Mouse (Mus musculus): ENCODE data around the gene Pnkp. TPM values are rescaled to one million over a fixed set of nuclear protein-coding genes. Genes with fewer than 3 reads are reported as not detected.

Pnkp gene
- polyA plus RNA-seq, 1 experiment from 2014 or later = 34.4 TPM

DNA sequence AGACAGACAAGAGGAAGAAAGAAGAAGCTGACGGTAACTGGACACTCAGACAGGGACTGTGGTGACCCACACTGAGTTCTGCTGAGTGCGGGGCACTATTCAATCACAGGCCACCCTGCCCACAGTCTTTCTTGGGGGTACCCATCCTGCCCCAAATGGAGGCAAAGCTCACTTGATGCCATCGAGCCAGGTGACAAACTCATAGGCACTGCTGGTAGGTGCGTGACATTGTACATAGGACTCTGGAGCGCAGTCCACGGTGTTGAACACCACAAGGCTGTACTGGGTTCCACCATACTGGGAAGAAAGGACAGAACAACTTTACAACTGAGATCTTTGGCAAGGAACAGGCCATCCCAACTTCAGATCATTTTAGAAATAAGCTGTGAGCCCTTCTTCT is 34.7 kb downstream of the Pnkp start:
- peak overlapping the region; percentile 97 for H3K27ac ChIP-seq (replicated peaks)
- DNase-seq (ENCODE audit: low spot score) = no peak

DNA sequence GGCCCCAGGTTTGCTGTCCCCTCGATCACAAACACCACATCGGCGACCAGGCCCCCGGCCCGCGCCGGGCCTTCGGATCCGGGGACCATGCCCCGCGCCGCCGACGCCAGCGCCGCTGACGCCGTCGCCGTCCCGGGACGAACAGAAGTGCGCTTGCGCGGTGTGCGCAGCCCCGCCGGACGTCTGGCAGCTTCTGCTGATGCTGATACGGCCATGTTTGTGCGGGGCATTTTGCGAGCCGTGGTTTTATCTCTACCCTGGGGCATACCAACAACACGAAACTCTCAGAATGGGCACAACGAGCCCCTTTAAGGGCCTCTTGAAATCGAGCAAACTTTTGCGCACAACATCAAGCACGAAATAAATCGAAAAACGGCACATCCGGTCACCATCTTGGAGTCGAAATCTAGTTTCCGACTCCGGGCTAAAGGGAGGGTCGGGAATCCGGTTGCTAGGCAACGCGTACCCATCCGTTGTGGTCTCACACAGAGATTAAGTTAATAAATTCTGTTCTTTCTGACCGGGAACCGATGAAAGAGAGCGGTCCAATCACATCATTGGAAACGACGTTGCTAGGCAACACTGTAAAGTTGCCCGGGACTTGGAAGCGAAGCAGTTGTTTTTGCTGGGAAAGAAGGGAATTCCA is 35.5 kb downstream of the Pnkp start, which contains the start of gene Med25:
Gene Med25 (minus strand): TSS at position 437 of the 646 bp plus-strand sequence.
- peaks cover 34% of the 10 kb centered on the region for H3K36me3 ChIP-seq (replicated peaks)
- peak within 1 kb of the TSS; percentile 84 for H3K4me3 ChIP-seq
- no peaks in the 10 kb centered on the region for H3K27me3 ChIP-seq (replicated peaks; ENCODE audit: low read depth, poor library complexity, severe bottlenecking)
- peak; percentile 92 for DNase-seq (ENCODE audit: low spot score)
- H3K27ac ChIP-seq (replicated peaks) = peak within 1 kb of the TSS; percentile 97
- under 1% methylated on average over 56 of the region's 56 CpGs for WGBS
- H3K4me1 ChIP-seq = peaks cover 43% of the 10 kb centered on the region
- no peaks in the 10 kb centered on the region for H3K9me3 ChIP-seq

More for the DNA sequence above, 34.7 kb downstream of the Pnkp start:
- Histone ChIP-seq H3K36me3 (replicated peaks) (peaks cover 42% of the 10 kb centered on the region), H3K4me3 (peak overlapping the region; percentile 84), H3K27me3 (replicated peaks; ENCODE audit: low read depth, poor library complexity, severe bottlenecking) (no peaks in the 10 kb centered on the region), H3K4me1 (peaks cover 35% of the 10 kb centered on the region), H3K9me3 (no peaks in the 10 kb centered on the region)
- WGBS = 23% methylated on average over 6 of the region's 6 CpGs

DNA sequence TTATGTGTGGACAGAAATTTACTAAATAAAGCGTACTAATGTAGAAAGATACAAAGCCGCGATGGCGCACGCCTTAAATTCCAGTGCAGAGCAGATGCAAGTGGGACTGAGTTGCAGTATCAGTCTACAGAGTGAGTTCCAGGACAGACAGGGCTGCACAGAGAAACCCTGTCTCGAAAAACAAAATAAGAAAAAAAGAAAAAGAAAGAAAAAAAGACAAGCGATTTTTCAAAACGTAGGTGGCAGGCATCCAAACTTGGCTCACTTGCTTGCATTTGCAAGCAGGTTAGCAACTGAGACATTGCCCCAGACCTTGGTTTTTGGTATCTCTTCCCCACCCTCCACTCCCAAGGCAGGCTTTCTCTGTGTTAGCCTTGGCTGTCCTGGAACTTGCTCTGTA is 36.3 kb downstream of the Pnkp start:
- Histone ChIP-seq H3K9me3 (no peaks in the 10 kb centered on the region), H3K36me3 (replicated peaks) (peaks cover 26% of the 10 kb centered on the region), H3K27me3 (replicated peaks; ENCODE audit: low read depth, poor library complexity, severe bottlenecking) (no peaks in the 10 kb centered on the region), H3K4me1 (peaks cover 51% of the 10 kb centered on the region), H3K4me3 (peak overlapping the region; percentile 84), H3K27ac (replicated peaks) (peak overlapping the region; percentile 97)
- no peak for DNase-seq (ENCODE audit: low spot score)
- WGBS = 33% methylated on average over 8 of the region's 8 CpGs

DNA sequence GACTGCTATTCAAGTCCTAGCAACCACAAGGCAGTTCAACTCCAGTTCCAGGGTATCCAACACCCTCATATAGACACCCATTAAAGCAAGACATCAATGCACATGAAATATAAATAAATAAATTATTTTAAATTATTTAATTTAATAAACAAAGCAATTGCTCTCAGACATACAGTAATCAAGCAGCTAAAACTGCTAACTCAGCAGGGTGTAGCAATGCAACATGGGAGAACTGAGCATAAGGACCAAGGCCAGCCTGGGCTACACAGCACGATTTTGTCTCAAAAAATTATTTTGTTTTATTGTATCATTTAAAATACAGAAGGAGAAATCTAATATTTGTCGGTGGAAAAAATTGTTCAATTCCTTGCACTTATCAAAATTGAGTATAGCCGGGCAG is 37.2 kb downstream of the Pnkp start:
- H3K27ac ChIP-seq (replicated peaks) = no peak overlapping the region

DNA sequence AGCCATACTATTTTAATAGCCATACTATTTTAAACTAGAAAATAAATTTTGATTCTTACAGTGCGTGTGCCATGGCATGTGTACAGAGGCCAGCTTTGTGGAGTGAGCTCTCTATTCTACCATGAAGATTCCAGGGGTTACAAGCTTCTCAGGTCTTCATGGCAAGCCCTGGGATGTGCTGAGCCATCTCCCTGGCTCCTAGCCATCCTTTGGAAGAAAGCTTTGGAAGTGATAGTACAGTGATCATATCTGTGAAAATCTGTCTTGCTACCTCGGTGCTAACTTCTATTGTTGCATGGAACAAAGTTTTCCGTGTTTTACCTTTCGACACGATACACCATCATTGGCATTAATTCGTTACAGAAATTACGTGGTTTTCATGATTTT is 38.3 kb downstream of the Pnkp start:
- no peaks in the 10 kb centered on the region for H3K27me3 ChIP-seq (replicated peaks; ENCODE audit: low read depth, poor library complexity, severe bottlenecking)
- H3K4me1 ChIP-seq = peaks cover 61% of the 10 kb centered on the region
- H3K9me3 ChIP-seq = no peaks in the 10 kb centered on the region
- H3K27ac ChIP-seq (replicated peaks) = peak overlapping the region; percentile 87
- no peak for DNase-seq (ENCODE audit: low spot score)
- H3K36me3 ChIP-seq (replicated peaks) = peaks cover 28% of the 10 kb centered on the region
- WGBS = 69% methylated on average over 7 of the region's 7 CpGs
- peak overlapping the region; percentile 67 for H3K4me3 ChIP-seq

More for the DNA sequence above, 37.2 kb downstream of the Pnkp start:
- peaks cover 26% of the 10 kb centered on the region for H3K36me3 ChIP-seq (replicated peaks)
- WGBS = 87% methylated on average over 3 of the region's 3 CpGs
- H3K4me3 ChIP-seq = no peak overlapping the region
- no peaks in the 10 kb centered on the region for H3K9me3 ChIP-seq
- peaks cover 60% of the 10 kb centered on the region for H3K4me1 ChIP-seq
- DNase-seq (ENCODE audit: low spot score) = no peak
- H3K27me3 ChIP-seq (replicated peaks; ENCODE audit: low read depth, poor library complexity, severe bottlenecking) = no peaks in the 10 kb centered on the region

DNA sequence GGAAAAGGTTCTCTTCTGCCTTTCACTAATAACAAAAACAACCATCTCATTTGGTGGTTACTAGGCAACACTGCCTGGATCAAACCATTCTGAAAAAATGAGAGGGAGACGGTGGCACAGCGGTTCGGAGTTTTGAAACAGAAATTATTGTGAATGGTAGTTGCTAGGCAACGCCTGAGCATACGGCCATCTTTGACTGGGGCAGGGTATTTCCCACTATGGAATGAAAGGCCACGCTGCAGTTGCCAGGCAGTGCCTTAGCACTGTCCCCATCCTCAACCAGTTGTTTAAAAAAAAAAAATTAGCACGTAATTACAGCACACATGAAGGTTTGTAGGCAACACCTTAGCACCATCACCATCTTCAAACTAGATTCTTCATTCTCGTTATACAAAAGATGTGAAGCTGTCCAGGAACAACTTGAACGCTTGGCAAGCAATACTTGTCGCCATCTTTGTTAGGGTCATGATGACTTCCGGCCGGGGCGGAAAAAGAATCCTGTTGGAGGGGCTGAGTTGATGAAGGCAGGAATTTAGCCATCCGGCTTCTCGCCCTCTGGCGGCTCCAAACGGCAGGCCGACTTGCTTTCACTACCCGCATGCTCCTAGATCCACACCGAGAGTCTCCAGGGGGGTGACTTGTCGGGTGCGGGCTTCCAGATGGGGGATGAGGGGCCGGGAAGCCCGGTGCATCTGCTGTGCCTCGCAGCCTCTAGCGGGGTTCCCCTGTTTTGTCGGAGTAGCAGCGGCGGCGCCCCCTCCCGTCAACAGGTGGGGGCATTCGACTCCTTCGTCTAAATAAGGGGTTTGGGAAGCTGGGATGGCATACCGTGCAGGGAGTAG is 38.9 kb downstream of the Pnkp start, which contains the start of gene Fuz:
Gene Fuz (plus strand): TSS at position 487 of the 842 bp plus-strand sequence.
- Histone ChIP-seq H3K27ac (replicated peaks) (peak within 1 kb of the TSS; percentile 87), H3K4me3 (peak within 1 kb of the TSS; percentile 67), H3K4me1 (peaks cover 60% of the 10 kb centered on the region), H3K9me3 (no peaks in the 10 kb centered on the region), H3K27me3 (replicated peaks; ENCODE audit: low read depth, poor library complexity, severe bottlenecking) (no peaks in the 10 kb centered on the region), H3K36me3 (replicated peaks) (peaks cover 28% of the 10 kb centered on the region)
- WGBS = 2% methylated on average over 34 of the region's 34 CpGs
- peak; percentile 93 for DNase-seq (ENCODE audit: low spot score)

DNA sequence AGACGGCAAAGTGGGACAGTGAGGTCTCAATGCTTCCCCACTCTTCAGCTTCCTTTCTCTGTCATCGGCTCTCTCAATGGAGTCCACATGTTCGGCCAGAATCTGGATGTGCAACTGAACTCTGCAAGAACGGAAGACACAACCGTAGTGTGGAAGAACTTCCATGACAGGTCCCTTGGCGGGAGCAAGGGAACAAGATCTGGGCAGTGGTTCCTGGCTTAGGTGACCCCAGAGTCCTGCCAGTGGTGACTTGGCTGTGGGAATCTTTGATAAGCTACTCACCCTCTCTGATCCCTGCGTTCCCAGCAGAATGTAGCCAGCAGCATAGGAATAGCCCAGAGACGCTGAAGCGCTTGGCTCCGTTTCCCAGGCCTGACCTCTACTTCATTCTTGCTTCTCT is 39.6 kb downstream of the Pnkp start:
- H3K4me1 ChIP-seq = peaks cover 60% of the 10 kb centered on the region
- H3K4me3 ChIP-seq = peak overlapping the region; percentile 67
- H3K27ac ChIP-seq (replicated peaks) = peak overlapping the region; percentile 87
- 43% methylated on average over 10 of the region's 10 CpGs for WGBS
- no peak for DNase-seq (ENCODE audit: low spot score)
- H3K27me3 ChIP-seq (replicated peaks; ENCODE audit: low read depth, poor library complexity, severe bottlenecking) = no peaks in the 10 kb centered on the region
- peaks cover 33% of the 10 kb centered on the region for H3K36me3 ChIP-seq (replicated peaks)
- no peaks in the 10 kb centered on the region for H3K9me3 ChIP-seq

DNA sequence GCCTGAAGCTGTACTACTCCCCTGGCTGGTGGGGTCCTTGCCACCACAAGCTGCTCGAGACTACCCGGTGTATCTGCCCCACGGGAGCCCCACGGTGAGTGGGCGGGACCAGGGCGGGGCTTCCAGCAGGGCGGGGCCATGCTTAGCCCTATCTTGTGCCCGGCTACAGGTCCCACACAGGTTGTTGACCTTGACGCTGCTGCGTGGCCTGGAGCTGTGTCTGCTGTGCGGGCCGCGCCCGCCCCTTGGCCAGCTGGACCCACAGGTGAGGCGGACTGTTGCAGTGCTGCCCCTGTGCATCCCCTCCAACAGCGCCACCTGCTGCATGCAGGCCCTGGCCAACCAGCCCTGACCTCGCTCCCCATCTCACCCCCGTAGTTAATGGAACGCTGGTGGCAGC is 41.7 kb downstream of the Pnkp start:
- Histone ChIP-seq H3K9me3 (no peaks in the 10 kb centered on the region), H3K36me3 (replicated peaks) (peaks cover 54% of the 10 kb centered on the region), H3K4me1 (peaks cover 58% of the 10 kb centered on the region), H3K27ac (replicated peaks) (peak overlapping the region; percentile 40; the same call in 1 of the 2 replicates), H3K4me3 (peak overlapping the region; percentile 19), H3K27me3 (replicated peaks; ENCODE audit: low read depth, poor library complexity, severe bottlenecking) (no peaks in the 10 kb centered on the region)
- DNase-seq (ENCODE audit: low spot score) = peak; percentile 45
- WGBS = 43% methylated on average over 19 of the region's 19 CpGs

DNA sequence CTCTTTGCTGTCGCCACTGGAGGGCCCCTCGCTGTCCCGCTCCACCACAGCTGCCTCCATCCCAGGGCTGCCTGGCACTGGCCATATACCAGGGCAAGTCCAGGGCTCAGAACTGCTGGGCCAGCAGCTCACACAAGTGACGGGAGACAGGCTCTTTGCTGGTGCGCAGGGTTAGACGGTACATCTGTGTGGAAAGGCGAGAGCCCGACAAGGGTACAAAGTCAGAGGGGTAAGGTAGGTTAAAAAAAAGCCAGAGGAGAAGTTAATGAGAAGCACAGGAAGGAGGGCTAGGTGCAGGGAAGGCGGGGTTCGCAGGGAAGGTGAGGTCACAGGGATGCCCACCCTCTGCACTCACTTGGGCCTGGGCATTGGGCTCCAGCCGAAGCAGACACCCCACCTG is 43.7 kb downstream of the Pnkp start:
- H3K36me3 ChIP-seq (replicated peaks) = peaks cover 74% of the 10 kb centered on the region
- H3K27ac ChIP-seq (replicated peaks) = peak overlapping the region; percentile 73; the same call in 1 of the 2 replicates
- H3K9me3 ChIP-seq = no peaks in the 10 kb centered on the region
- 90% methylated on average over 11 of the region's 11 CpGs for WGBS
- no peaks in the 10 kb centered on the region for H3K27me3 ChIP-seq (replicated peaks; ENCODE audit: low read depth, poor library complexity, severe bottlenecking)
- peaks cover 50% of the 10 kb centered on the region for H3K4me1 ChIP-seq
- no peak for DNase-seq (ENCODE audit: low spot score)
- peak overlapping the region; percentile 52; the same call in 1 of the 2 replicates for H3K4me3 ChIP-seq

DNA sequence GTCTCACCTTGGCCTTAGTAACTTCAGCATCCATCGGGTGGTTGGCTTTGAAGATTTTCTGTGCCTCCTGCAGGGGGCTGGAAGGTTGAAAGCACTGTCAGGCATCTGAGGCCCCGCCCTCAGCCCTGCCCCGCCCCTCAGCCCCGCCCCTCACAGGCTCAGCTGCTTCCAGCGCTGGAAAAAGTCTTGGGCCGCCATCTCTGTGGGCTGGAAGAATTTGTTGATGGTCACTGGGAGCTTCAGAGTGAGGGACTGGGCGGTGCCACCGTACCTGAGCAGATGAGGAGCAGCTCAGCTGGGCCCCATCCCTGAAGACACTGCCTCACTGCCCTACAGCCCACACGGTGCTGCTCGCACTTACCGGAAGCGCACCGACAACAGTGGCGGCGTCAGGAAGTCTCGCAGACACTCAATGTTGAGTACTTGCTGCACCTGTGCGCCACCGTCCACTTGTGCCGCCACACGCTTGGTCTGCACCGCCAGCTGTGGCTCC is 44.3 kb downstream of the Pnkp start:
- WGBS = 17% methylated on average over 21 of the region's 21 CpGs
- Histone ChIP-seq H3K27ac (replicated peaks) (peak overlapping the region; percentile 73), H3K4me1 (peaks cover 48% of the 10 kb centered on the region), H3K4me3 (peak overlapping the region; percentile 52), H3K36me3 (replicated peaks) (peaks cover 80% of the 10 kb centered on the region), H3K9me3 (no peaks in the 10 kb centered on the region), H3K27me3 (replicated peaks; ENCODE audit: low read depth, poor library complexity, severe bottlenecking) (no peaks in the 10 kb centered on the region)
- peak; percentile 87 for DNase-seq (ENCODE audit: low spot score)

DNA sequence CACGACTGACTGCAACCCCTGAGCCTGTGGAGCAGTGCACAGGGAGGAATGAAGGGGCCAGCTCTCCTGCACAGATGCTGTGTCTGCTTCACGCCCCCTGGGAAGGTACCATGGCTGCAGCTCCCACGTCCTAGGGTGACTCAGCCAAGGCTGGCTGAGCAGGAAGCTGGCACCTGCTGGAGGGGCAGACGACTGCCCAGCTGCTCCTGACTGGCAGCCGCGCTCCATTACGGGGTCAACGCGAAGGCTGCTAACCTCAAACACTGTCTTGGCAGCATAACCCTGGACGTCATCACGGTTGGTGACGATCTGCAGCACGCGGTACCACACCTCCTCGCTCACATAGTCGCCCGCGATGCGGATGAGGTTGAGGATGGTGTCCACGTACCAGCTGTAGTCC is 48.5 kb downstream of the Pnkp start:
- Histone ChIP-seq H3K4me3 (no peak overlapping the region), H3K27me3 (replicated peaks; ENCODE audit: low read depth, poor library complexity, severe bottlenecking) (no peaks in the 10 kb centered on the region), H3K36me3 (replicated peaks) (peaks cover 100% of the 10 kb centered on the region), H3K9me3 (no peaks in the 10 kb centered on the region), H3K4me1 (peaks cover 18% of the 10 kb centered on the region), H3K27ac (replicated peaks) (no peak overlapping the region)
- WGBS = 95% methylated on average over 20 of the region's 20 CpGs
- DNase-seq (ENCODE audit: low spot score) = no peak

DNA sequence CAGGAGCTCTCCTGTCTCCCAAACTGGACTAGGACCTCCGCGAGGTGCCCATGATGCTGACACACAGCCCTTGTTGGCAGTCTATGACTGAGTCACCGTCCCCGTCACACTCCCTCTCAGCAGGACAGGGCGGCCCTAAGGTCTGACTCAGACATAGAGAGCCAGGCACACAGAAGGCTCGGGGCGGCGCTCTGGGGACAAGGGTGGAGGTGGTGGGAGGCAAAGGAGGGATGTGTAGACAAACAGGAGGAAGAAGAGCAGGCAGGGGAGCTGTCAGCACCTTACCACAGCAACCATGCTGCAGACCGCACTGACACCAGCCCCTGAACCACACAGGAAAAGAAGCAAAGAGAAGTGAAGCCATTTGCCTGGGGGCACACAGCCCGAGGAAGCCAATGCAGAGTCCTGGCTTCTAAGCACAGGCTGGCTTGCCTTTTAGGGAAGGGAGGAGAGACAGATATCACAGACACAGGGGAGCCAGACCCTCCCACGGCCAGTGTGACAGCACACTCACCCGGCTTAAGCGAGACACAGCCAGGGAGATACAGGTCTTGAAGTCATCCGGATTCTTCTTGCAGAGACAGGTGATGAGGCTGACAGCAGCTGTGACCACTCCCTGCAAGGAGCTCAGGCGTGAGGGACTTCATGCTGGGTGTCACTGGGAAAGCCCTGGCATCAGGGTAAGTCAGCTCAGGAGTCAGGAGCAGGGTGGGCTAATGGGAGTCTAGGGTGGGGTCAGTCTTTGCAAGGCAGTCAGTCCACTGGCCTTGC is 52.0 kb downstream of the Pnkp start:
- H3K27ac ChIP-seq (replicated peaks) = no peak overlapping the region
- no peaks in the 10 kb centered on the region for H3K27me3 ChIP-seq (replicated peaks; ENCODE audit: low read depth, poor library complexity, severe bottlenecking)
- H3K36me3 ChIP-seq (replicated peaks) = peaks cover 99% of the 10 kb centered on the region
- no peaks in the 10 kb centered on the region for H3K9me3 ChIP-seq
- WGBS = 93% methylated on average over 15 of the region's 15 CpGs
- no peak for DNase-seq (ENCODE audit: low spot score)
- no peaks in the 10 kb centered on the region for H3K4me1 ChIP-seq
- no peak overlapping the region for H3K4me3 ChIP-seq
